Mouse (Mus musculus) MEL (cell line): ENCODE measurements at regions not wholly inside any gene's neighbourhood (a gene's known extent, or its start where the extent isn't known, plus 50 kb on each side); places are given as distances from the start of the nearest gene placed in this dataset.

Experiments
- ELF1 ChIP-seq: IDR thresholded peaks from 2 replicates; pipeline ENCODE4 v1.6.1; 2014; ENCODE audit warnings: low read depth, mild to moderate bottlenecking, inconsistent platforms, low read length, improper control_type of control experiment, moderate library complexity
- MAX ChIP-seq: IDR thresholded peaks from 2 replicates; pipeline ENCODE4 v1.6.1; 2011; ENCODE audit warnings: low read length, improper control_type of control experiment

GRCm38 (mm10) chr3:133684196-133684743, 139.3 kb upstream of the Tet2 start:
- no peak for TF ChIP-seq MAX
- TF ChIP-seq ELF1: no peak
